Mouse (Mus musculus) skeletal muscle tissue, postnatal 0 days (tissue): Measurements from ENCODE around the gene Polr2i. TPM values are rescaled to one million over a fixed set of nuclear protein-coding genes. Genes with fewer than 3 reads are reported as not detected.

ENCODE experiments used
- polyA plus RNA-seq: library from polyadenylated mRNA; unstranded; fragments of >200 nt; fragmentation: Nextera tagmentation; extraction: Ambion mirVana; gene quantifications from 2 replicates; pipeline ENCODE4 v1.2.1, GENCODE M21; 2015

Polr2i gene
- polyA plus RNA-seq = 125 and 135 TPM in 2 replicates

DNA sequence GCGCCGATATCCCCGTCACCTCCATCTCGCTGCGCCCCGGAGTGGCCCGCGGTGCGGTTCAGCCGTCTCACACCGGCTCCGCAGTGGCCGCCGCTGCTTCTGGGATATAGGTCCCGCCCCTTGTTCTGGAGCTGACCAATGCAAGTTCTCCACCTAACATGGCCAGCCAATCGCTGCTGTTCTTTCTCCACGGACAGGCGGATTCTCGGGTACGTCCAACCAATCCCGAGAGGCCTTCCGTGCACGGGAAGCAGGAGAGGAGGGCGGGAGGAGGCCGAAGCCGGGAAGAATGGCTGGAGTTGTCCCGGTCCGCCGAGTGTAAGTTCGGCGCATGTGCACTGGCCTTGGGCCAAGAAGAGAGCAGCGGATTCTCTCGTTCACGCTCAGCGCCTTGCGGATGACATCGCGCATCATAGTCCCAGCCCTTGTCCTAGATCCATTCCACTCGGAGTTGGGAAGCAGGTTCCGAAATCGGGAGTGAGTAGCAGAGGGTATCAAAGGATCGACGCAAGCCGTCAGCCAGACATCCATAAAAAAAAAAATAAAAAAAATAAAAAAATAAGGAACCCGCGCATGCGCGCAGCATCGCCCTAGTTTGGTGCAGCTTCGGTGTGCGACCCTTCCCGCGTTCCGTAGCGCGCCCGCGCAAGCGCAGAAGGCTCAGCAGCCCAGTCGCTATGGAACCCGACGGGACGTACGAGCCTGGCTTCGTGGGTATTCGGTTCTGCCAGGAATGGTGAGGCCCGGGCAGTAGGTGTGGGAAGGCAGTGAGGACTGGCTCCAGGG, at the start of gene Polr2i, which contains the start of gene Tbcb:
Gene Polr2i (plus strand): TSS at position 280 of the 786 bp plus-strand sequence.
Gene Tbcb (minus strand): TSS at position 604 of the 786 bp plus-strand sequence.

GRCm38 (mm10) chr7:30183879-30184289, 47.9 kb upstream of the Polr2i start, which contains the start of gene Cox7a1:
TSS of gene Cox7a1 (plus strand) at chr7:30184144.

GRCm38 (mm10) chr7:30198481-30198971, 33.2 kb upstream of the Polr2i start, which contains the start of gene Capns1:
TSS of gene Capns1 (minus strand) at chr7:30198811.

GRCm38 (mm10) chr7:30235625-30236024, 3.9 kb downstream of the Polr2i start, which contains the start of gene Ovol3:
TSS of gene Ovol3 (minus strand) at chr7:30235725.

DNA sequence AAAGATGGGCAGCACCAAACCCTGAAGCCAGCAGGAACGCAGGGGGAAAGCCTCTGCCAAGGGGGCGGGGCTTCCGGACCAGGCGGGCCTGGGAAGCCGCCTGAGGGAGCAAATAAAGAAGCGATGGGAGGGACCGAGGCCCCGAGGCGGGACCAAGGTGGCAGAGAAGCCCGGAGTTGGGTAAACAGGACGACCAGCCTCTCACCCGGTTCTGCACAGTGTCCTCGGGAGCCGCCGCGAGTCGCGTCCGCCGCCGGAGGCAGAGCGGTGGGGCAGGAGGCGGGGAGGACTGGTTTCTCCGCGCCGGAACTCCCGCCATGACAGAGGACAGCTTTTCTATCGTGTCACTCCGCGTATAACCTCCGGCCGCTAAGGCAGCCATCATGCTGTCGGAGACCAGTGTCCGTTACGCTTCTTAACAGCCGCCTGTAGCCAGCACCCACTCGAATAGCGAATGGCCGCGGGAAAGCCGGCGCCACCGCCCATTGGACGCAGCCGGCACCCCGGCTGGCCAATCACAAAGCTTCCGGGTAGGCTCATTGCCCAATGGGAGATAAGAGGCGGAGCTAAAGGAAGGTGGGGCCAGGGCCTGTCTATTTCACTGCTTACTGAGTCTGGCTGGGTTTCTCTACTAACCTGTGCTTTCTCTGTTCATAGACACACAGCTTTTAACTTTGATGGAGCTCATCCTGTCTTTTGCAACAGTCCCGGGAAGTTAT, 48.4 kb downstream of the Polr2i start, which contains the start of the genes Thap8 and Wdr62:
Gene Thap8 (plus strand): TSS at position 144 of the 719 bp plus-strand sequence.
Gene Wdr62 (minus strand): TSS at position 469 of the 719 bp plus-strand sequence.

Other genes with a start within 250 kb of the Polr2i start
- 31.5 and 37.1 TPM in 2 replicates for gene Zfp568, start 248.0 kb upstream of the Polr2i start, polyA plus RNA-seq
- 1.8 and 2.2 TPM in 2 replicates for gene Zfp14, start 180.6 kb upstream of the Polr2i start, polyA plus RNA-seq
- 4.1 and 5.1 TPM in 2 replicates for gene Zfp82, start 159.0 kb upstream of the Polr2i start, polyA plus RNA-seq
- 0.23 TPM in 1 of 2 replicates, not detected in the other for gene Gm26920, start 141.5 kb upstream of the Polr2i start, polyA plus RNA-seq
- gene Zfp566, start 141.4 kb upstream of the Polr2i start, polyA plus RNA-seq = 5.4 TPM in 2 replicates
- gene Zfp260, start 137.2 kb upstream of the Polr2i start, polyA plus RNA-seq = 51.2 and 53.2 TPM in 2 replicates
- gene Zfp382, start 110.0 kb upstream of the Polr2i start, polyA plus RNA-seq = 3.3 and 3.8 TPM in 2 replicates
- gene Zfp146, start 62.2 kb upstream of the Polr2i start, polyA plus RNA-seq = 5.1 and 6.2 TPM in 2 replicates
- 300 and 438 TPM in 2 replicates for gene Cox7a1, start 47.8 kb upstream of the Polr2i start, polyA plus RNA-seq
- gene Capns1, start 33.1 kb upstream of the Polr2i start, polyA plus RNA-seq = 81.5 and 93.6 TPM in 2 replicates
- 84.9 and 101 TPM in 2 replicates for gene Tbcb, start 324 bp downstream of the Polr2i start, polyA plus RNA-seq
- gene Ovol3, start 3.8 kb downstream of the Polr2i start, polyA plus RNA-seq = 1.5 and 1.8 TPM in 2 replicates
- 0.44 and 0.58 TPM in 2 replicates for gene Thap8, start 48.1 kb downstream of the Polr2i start, polyA plus RNA-seq
- 2.5 and 3.6 TPM in 2 replicates for gene Wdr62, start 48.5 kb downstream of the Polr2i start, polyA plus RNA-seq
- 10.4 and 11.7 TPM in 2 replicates for gene Clip3, start 59.8 kb downstream of the Polr2i start, polyA plus RNA-seq
- gene Alkbh6, start 76.8 kb downstream of the Polr2i start, polyA plus RNA-seq = 47.9 and 48.6 TPM in 2 replicates
- gene Syne4, start 82.9 kb downstream of the Polr2i start, polyA plus RNA-seq = 4.4 and 5.0 TPM in 2 replicates
- 1.6 TPM in 1 of 2 replicates, not detected in the other for gene E130208F15Rik, start 89.8 kb downstream of the Polr2i start, polyA plus RNA-seq
- gene Sdhaf1, start 91.9 kb downstream of the Polr2i start, polyA plus RNA-seq = 19.2 and 19.3 TPM in 2 replicates
- 1.1 TPM in 2 replicates for gene Lrfn3, start 130.8 kb downstream of the Polr2i start, polyA plus RNA-seq
- 68.8 and 91.3 TPM in 2 replicates for gene Tyrobp, start 181.8 kb downstream of the Polr2i start, polyA plus RNA-seq
- 2.9 and 3.6 TPM in 2 replicates for gene Hcst, start 187.9 kb downstream of the Polr2i start, polyA plus RNA-seq
- 0.27 and 0.44 TPM in 2 replicates for gene Nfkbid, start 189.8 kb downstream of the Polr2i start, polyA plus RNA-seq
- 2.2 and 2.6 TPM in 2 replicates for gene Aplp1, start 213.6 kb downstream of the Polr2i start, polyA plus RNA-seq
- 0.09 and 0.23 TPM in 2 replicates for gene Kirrel2, start 225.7 kb downstream of the Polr2i start, polyA plus RNA-seq
- gene Nphs1, start 226.4 kb downstream of the Polr2i start, polyA plus RNA-seq = 0.10 TPM in 1 of 2 replicates, not detected in the other